Mouse (Mus musculus) adrenal gland, postnatal 36 days (tissue): ENCODE data around the gene Cic. TPM values are rescaled to one million over a fixed set of nuclear protein-coding genes. Genes with fewer than 3 reads are reported as not detected.
A peak's percentile ranks its signal among the peaks of the same experiment; 100 is the strongest.

ENCODE experiments used
- DNase-seq, 2 experiments: peaks; one replicate each; pipeline ENCODE4 v3.0.0; 2021; ENCODE audit warnings: mixed read lengths in 1 of 2
- total RNA-seq, 2 experiments: library from RNA; stranded (reverse); gene quantifications; 2 replicates each; pipeline ENCODE4 v1.2.3; 2021

Cic gene
- total RNA-seq, 2 experiments from 2014 or later, result 94.8 to 116 TPM

DNA sequence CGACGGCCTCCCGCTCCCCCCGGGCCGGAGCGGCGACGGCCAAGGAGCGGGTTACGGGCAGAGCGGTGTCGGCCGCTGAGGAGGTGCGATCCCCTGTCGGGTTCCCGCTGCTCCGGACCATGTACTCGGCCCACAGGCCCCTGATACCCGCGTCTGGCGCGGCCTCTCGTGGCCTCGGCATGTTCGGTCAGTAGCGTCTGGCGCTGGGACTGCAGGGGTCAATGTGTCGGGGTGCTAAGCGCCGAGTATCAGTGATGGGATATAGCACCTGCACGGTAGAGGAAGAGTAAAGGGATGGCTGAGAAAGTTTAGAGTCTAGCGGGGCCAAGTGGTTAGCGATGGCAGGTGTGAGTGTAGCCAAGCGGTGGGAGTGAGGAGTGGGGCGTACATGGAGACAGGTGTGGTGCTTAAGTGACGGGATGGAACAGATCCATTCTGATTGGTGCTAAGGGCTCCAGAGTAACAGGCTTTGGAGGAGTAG is 15.3 kb downstream of the Cic start:
- peak in 1 of 2 experiments; percentile 51 for DNase-seq

DNA sequence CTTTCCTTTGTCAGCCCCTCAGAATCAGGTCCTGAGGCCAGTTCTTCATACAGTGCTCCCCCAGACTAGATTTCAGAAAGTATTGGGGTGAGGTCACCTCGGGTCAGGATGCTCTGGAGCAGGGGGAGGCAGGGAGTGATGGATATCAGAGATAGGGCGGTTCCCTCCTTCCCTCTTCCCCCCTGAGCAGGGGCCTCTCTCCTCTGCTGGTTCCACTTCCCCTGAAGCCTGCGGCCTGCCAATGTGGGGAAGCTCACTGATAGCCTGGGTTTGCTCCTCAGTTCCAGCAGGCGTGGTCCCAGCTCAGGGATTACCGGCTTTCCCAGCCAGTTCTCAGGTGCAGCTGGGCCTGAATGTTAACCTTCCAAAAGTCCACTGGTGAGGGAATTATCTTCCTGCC is 16.1 kb downstream of the Cic start:
- no peak for DNase-seq

DNA sequence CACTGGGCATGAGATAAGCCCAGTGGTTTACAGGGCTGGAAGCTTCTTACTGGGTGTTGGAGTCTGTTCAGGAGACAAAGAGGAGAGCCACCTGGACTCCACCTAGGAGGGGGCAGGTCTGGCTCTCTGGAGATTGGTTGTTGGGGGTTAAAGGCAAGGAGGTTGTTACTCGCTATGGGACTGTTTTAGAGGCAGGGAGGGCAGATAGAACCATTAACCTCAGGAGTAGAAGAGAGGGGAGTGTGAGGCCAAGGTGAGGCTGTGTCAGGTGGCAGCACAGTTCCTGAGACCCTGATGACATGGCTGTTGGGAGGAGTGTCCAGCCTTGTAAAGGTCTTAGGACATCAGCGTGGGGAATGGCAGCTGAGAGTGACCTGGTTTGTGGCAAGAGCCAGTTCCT is 16.7 kb downstream of the Cic start:
- no peak for DNase-seq

- DNase-seq, result no peak
Observed at GRCm38 (mm10) chr7:25284766-25285165, 17.3 kb downstream of the Cic start.

DNA sequence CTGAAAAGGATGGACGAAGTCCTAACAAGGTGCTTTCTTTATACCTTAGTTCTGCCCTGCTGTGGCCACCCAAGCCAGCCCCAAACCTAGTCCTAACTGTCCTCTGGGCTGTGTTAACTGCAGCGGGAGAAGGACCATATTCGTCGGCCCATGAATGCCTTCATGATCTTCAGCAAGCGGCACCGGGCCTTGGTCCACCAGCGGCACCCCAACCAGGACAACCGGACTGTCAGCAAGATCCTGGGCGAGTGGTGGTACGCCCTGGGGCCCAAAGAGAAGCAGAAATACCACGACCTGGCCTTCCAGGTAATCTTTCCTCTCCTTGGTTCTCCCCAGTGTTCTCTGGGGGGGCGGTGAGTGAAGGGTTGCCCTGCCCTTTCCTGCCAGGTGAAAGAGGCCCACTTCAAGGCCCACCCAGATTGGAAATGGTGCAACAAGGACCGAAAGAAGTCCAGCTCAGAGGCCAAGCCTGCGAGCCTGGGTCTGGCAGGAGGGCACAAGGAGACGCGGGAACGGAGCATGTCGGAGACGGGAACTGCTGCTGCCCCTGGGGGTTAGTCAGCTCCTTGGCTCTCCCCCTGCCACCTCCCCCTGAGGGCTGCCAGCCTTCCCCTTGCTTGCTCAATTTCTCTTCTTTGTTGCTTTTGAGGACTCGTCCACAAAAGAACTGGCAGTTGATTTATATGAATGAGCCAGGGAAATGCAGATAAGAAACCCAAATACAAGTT is 18.2 kb downstream of the Cic start:
- DNase-seq, result peak in 1 of 2 experiments; percentile 48

DNA sequence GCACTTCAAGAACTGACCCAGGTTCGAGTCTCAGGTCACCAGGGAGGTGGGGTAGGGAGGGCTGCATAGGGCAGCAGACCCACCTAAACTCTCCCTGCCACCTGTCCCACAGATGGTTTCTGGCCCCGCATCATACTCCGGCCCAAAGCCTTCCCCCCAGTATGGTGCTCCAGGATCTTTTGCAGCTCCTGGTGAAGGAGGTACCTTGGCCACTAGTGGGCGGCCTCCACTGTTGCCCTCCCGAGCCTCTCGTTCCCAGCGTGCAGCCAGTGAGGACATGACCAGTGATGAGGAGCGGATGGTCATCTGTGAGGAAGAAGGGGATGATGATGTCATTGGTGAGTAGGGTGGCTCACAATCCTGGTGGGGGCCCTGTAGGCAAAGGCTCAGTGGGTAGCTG is 19.5 kb downstream of the Cic start:
- no peak for DNase-seq

DNA sequence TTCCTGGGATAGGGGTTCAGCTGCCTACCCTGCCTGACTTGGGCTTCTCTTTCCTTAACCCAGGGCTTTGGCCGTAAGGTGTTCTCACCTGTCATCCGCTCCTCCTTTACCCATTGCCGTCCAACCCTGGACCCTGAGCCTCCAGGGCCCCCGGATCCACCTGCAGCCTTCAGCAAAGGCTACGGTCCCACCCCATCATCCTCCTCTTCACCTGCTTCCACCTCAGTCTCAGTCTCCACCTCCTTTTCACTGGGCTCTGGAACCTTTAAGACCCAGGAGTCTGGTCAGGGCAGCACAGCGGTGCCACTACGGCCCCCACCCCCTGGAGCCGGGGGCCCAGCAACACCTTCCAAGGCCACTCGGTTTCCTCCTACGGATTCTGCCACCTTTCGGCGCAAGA is 20.5 kb downstream of the Cic start:
- no peak for DNase-seq

DNA sequence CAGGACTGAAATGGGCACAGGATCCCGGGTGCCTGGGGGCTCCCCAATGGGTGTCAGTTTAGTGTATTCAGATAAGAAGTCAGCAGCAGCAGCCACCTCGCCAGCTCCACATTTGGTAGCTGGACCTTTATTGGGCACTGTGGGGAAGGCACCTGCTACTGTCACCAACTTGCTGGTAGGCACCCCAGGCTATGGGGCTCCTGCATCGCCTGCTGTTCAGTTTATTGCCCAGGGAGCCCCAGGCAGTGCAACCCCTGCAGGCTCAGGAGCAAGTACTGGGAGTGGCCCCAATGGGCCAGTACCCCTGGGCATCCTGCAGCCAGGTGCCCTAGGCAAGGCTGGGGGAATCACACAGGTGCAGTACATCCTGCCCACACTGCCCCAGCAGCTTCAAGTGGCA is 21.2 kb downstream of the Cic start:
- no peak for DNase-seq

GRCm38 (mm10) chr7:25289925-25290324 is 22.4 kb downstream of the Cic start:
- no peak for DNase-seq

- DNase-seq, result no peak
Observed at GRCm38 (mm10) chr7:25290463-25290862, 23.0 kb downstream of the Cic start.

DNA sequence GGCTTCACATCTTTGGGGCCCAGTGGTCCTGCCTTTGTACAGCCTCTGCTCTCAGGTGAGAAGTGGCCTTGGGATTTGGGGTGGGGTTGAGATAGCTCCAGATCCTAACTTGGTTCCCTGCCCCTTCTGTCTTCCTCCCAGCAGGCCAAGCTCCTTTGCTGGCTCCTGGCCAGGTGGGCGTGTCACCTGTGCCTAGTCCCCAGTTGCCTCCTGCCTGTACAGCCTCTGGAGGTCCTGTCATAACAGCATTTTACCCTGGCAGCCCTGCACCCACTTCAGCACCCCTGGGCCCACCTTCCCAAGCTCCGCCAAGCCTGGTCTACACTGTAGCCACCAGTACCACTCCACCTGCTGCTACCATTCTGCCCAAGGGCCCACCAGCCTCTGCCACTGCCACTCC is 23.4 kb downstream of the Cic start:
- DNase-seq, result peak; percentile 60 to 77

GRCm38 (mm10) chr7:25292107-25292506 is 24.6 kb downstream of the Cic start:
- no peak for DNase-seq

DNA sequence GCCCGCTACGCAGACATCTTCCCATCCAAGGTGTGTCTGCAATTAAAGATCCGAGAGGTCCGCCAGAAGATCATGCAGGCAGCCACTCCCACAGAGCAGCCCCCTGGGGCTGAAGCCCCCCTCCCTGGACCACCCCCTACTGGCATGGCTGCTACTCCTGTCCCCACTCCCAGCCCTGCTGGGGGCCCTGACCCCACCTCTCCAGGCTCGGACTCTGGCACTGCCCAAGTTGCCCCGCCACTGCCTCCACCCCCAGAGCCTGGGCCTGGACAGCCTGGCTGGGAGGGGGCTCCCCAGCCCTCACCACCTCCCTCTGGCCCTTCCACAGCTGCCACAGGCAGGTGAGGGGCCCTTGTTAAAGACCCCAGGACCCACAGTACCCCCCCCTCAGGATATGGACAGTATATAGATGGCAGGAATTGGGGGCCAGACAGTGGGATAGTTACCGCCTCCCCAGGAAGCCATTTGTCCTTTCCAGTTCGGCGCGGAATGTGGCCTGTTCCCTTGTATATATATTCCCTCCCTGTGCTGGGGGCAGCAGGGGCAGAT is 25.8 kb downstream of the Cic start:
- no peak for DNase-seq

- no peak for DNase-seq
Observed at GRCm38 (mm10) chr7:25294495-25294894, 27.0 kb downstream of the Cic start.

DNA sequence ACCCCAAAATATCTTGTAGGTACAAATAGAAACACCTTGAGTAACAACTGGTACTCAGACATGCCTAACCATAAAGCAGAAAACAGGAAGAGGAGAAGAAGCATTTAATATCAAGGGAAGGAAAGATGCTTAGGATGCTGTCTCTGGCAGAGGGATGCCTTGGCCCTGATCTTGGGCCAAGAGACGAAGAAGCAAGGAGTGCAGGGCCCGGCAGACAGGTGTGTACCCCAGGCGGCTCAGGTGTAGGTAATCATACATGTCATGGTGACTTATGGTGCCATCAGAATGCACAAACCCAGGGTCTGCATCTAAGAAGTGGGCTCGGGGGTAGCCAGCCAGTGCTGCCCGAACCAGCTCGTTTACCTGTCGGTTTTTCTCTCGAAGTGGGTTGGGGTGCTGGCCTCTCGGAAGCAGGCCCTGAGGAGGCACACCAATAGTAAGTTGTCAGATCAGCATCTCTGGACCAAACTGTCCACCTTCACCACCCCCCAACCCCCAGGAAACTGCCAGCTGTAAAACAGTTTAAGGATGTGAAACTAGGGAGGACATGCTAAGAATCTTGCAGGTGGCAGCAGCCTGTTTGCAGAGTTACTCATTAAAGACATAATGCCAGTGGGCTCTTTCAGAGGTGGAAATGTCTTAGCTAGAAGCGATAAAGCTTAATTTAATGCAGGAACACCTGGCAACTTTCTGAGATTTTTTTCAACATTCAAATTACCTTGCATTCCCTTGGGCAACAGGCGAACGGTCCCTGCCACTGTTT is 27.6 kb downstream of the Cic start:
- DNase-seq, result no peak

DNA sequence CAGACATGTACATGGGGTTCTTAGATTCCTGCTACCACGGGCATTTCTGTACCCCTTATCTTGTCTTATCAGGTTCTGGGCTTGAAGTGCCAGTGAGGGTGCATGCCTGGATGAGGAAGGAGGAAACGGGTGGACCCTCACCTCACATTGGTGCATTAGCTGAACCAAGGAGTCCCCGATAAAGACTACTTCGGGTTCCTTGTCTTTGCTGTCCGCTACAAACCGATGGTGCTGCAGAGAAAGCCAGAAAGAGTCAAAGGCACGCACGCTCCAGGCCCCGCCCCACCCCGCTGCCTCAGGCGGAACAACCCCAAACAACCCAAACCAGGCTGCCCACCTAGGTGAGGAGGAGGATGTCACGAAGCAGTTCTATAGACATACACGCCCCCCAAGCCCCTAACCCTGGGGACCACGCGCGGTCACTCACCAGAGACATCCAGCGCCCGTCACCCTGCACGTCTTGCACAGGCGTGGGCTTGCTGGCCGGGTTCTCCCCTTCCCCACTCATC is 29.5 kb downstream of the Cic start:
- peak; percentile 53 to 70 for DNase-seq

DNA sequence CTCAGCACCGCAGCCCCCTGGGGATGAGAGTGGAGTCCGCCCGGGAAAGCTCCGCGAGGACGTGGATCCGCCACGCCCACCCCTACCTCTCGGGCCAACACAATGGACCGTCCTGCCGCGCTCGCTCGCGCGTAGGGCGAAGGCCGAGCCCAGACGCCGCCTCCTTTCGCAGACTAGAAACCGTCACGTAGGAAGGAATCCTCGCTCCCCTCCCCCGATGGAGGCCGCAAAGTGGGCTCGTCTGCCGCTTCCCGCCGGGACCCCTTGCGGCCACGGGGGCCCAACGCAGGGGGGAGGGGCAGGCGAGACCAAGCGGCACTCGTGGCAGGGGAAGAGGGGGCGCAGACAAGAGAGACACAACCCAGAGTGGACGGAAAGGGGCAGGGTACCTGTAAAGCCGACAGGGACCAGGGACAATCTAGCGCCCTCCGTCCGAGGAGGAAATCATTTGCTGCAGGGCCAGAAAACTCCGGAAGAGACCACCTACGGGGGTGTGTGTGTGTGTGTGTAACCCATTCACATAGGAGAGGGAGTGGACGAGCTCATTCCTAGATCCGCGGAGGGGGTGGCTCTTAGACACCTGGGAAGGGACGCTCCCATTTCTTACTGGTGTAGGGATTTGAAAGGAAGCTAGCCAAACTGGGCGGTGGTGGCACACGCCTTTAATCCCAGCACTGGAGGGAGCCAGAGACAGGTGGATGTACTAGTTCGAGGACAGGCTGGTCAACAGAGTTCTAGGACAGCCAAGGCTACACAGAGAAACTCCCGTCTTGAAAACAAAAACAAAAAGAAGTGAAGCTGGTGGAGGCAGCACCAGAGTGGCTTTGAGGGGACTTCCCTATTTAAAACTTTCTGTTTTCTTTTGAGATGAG is 30.2 kb downstream of the Cic start, which contains the start of gene Pafah1b3:
TSS of gene Pafah1b3 (minus strand) at position 533 of the 872 bp plus-strand sequence.
- DNase-seq, result peak; percentile 77 to 83

- no peak for DNase-seq
Observed at GRCm38 (mm10) chr7:25301063-25301462, 33.6 kb downstream of the Cic start, which contains the start of gene Prr19. Gene Prr19 (plus strand): TSS chr7:25301411.

GRCm38 (mm10) chr7:25303003-25303684 is 35.6 kb downstream of the Cic start:
- DNase-seq, result no peak

GRCm38 (mm10) chr7:25303685-25304006 is 36.1 kb downstream of the Cic start:
- DNase-seq, result no peak

GRCm38 (mm10) chr7:25305481-25305880 is 38.0 kb downstream of the Cic start:
- no peak for DNase-seq
